Mouse (Mus musculus) megakaryocyte, embryonic 14.5 days (primary cell): ENCODE data around the gene Gm49337.

Experiments
- FLI1 ChIP-seq: IDR thresholded peaks from 2 replicates; pipeline ENCODE4 v1.6.1; 2012; ENCODE audit warnings: low read length, inconsistent platforms, mixed read lengths
- GATA1 ChIP-seq: IDR thresholded peaks from 3 replicates; pipeline ENCODE4 v1.6.1; 2012; ENCODE audit warnings: mixed read lengths, low read length, inconsistent platforms, borderline replicate concordance

DNA sequence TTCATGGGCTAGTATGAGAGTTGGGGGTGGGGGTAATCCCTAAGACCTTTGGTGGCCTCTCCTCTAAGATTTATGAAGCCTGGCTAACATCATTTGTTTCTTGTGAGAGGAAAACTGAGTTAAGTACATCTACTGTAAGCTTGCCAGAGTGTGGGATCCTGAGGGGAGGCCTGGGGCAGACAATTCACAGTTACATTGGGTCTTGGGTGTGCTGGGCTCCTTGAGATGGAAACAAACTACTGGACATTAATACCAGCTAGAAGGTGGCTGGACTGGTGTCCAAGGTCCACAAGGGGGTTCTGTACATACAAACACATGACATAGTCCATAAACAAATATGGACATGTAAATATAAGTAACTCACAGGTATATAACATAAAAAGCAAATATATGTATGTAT, 2.0 kb downstream of the Gm49337 start:
- no peak for TF ChIP-seq GATA1
- no peak for TF ChIP-seq FLI1
